Mouse (Mus musculus) G1E (cell line): ENCODE measurements around the gene Galnt17. TPM values are rescaled to one million over a fixed set of nuclear protein-coding genes. Genes with fewer than 3 reads are reported as not detected.

Source experiments
- ATAC-seq: 2 replicates; pipeline ENCODE4 v1.8.0; 2016; ENCODE audit warnings: mild to moderate bottlenecking; ENCODE audit not compliant: insufficient number of reproducible peaks, poor library complexity, low FRiP score, severe bottlenecking; ENCODE audit errors: extremely low read depth
- DNase-seq: peaks from one replicate; pipeline ENCODE4 v3.0.0; 2012; ENCODE audit warnings: low spot score
- H3K27me3 ChIP-seq: 2 replicates; pipeline ENCODE4 v1.6.1; 2012; ENCODE audit warnings: mild to moderate bottlenecking, low read length, inconsistent platforms; ENCODE audit not compliant: insufficient read depth
- H3K36me3 ChIP-seq: replicated peaks from 2 replicates; pipeline ENCODE3; 2012; ENCODE audit warnings: mild to moderate bottlenecking, inconsistent platforms
- H3K4me1 ChIP-seq: 2 replicates; pipeline ENCODE4 v1.6.1; 2012; ENCODE audit warnings: low read depth, low read length, inconsistent platforms, mixed read lengths; ENCODE audit not compliant: insufficient read depth
- H3K4me3 ChIP-seq: 2 replicates; pipeline ENCODE4 v1.5.1; 2012; ENCODE audit warnings: low read depth, mild to moderate bottlenecking, inconsistent platforms, low read length, moderate library complexity, mixed read lengths
- H3K9me3 ChIP-seq: replicated peaks from 2 replicates; pipeline ENCODE4 v1.6.1; 2012; ENCODE audit warnings: inconsistent platforms
- CTCF ChIP-seq: IDR thresholded peaks from 2 replicates; pipeline ENCODE4 v1.5.1; 2012; ENCODE audit warnings: low read depth, low read length, inconsistent platforms, mixed read lengths
- GATA1 ChIP-seq: IDR thresholded peaks from 2 replicates; pipeline ENCODE4 v1.6.1; 2012; ENCODE audit warnings: borderline replicate concordance, low read length, inconsistent platforms, mixed read lengths
- GATA2 ChIP-seq: IDR thresholded peaks from 2 replicates; pipeline ENCODE4 v1.6.1; 2012; ENCODE audit warnings: low read depth, low read length, inconsistent platforms, borderline replicate concordance
- POLR2AphosphoS5 ChIP-seq: IDR thresholded peaks from 2 replicates; pipeline ENCODE4 v1.6.1; 2012; ENCODE audit warnings: low read depth, low read length, inconsistent platforms; ENCODE audit not compliant: insufficient replicate concordance
- TAL1 ChIP-seq: conservative IDR thresholded peaks from 2 replicates; pipeline ENCODE4 v1.6.1; 2012; ENCODE audit warnings: low read depth, low read length, inconsistent platforms, mixed read lengths
- polyA plus RNA-seq: library from polyadenylated mRNA; stranded (reverse); fragments of >175 nt; gene quantifications from 2 replicates; pipeline ENCODE4 v1.2.3, GENCODE M21; 2012
- total RNA-seq, 2 experiments: library from RNA; stranded (forward) in 1 of 2; stranded (reverse) in 1 of 2; fragments of 200-1000 nt in 1 of 2; fragments of >200 nt in 1 of 2; fragmentation: Nextera tagmentation in 1 of 2; gene quantifications; 2 replicates each; pipeline ENCODE4 v1.2.3; 2014 to 2017

Gene Galnt17
- total and polyA plus RNA-seq, 3 experiments, result 0.22 TPM; not detected in 2

DNA sequence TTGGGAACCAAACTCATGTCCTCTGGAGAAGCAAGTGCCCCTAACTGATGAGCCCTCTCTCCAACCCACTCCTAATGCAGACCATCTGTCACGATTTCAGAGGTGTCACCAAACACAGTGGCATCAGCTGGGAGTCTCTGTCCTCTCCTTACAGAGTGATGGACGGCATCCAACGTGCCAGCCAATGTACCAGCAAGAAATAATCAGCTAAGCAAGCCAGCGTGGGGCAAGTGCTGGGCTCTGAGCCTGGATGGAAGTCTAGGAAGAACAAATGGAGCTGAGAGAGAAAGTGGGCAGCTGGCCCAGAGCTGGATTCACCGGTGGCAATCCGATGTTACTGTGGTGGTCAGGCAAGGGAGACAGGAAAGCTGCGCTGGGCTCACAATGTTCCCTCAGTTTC, 301.1 kb downstream of the Galnt17 start:
- no peak for TF ChIP-seq POLR2AphosphoS5
- TF ChIP-seq TAL1, result no peak
- no peak for TF ChIP-seq GATA2
- no peak for TF ChIP-seq CTCF
- TF ChIP-seq GATA1, result no peak
- no peaks in the 10 kb centered on the region for H3K27me3 ChIP-seq
- no peaks in the 10 kb centered on the region for H3K36me3 ChIP-seq
- H3K9me3 ChIP-seq, result peaks cover 62% of the 10 kb centered on the region
- ATAC-seq, result no peak
- no peak for DNase-seq
- H3K4me1 ChIP-seq, result no peaks in the 10 kb centered on the region
- no peak overlapping the region for H3K4me3 ChIP-seq

DNA sequence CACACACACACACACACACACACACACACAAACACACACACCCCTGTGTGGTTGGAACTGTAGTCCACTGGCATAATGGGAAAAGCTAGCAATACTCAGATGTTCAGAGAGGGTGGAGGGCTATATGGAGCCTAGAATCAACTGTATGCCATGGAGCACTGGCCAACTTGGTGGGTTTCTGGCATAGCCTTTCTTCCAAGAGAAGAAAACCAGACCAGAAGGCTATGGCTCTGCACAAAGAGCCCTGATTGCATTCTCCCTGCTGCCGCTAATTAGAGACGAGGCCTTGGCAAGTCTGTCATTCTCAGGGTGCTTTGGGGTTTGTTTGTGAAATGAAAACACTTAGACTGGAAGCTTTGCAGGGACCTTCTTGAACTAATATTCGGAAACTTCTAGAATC, 301.8 kb downstream of the Galnt17 start:
- ATAC-seq, result no peak

DNA sequence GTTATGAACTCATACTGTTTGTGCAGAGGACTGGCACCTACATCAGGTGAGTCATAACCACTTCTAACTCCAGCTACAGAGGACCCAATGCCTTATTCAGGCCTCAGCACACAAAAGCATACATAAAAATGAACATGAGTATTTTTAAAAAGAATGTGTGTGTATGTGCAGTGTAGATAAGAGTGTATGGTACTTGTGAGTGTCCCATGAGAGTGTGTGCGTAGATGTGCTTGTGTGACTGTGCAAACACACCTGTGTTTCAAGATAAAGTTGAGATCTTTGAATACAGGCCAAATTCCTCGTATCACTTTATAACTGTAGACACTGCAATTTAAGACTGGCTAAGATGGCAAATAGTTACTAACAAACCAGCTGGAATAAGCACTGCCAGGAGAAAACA, 307.7 kb downstream of the Galnt17 start:
- TF ChIP-seq TAL1, result no peak
- no peak for TF ChIP-seq CTCF
- TF ChIP-seq GATA1, result no peak
- TF ChIP-seq POLR2AphosphoS5, result no peak
- TF ChIP-seq GATA2, result no peak
- H3K36me3 ChIP-seq, result no peaks in the 10 kb centered on the region
- no peaks in the 10 kb centered on the region for H3K4me1 ChIP-seq
- no peak for ATAC-seq
- DNase-seq, result no peak
- no peaks in the 10 kb centered on the region for H3K27me3 ChIP-seq
- no peak overlapping the region for H3K4me3 ChIP-seq
- peaks cover 37% of the 10 kb centered on the region for H3K9me3 ChIP-seq

More for the DNA sequence above, 301.8 kb downstream of the Galnt17 start:
- H3K4me3 ChIP-seq, result no peak overlapping the region
- TF ChIP-seq GATA2, result no peak
- TF ChIP-seq POLR2AphosphoS5, result no peak
- TF ChIP-seq GATA1, result no peak
- no peak for TF ChIP-seq CTCF
- TF ChIP-seq TAL1, result no peak
- no peak for DNase-seq
- peaks cover 56% of the 10 kb centered on the region for H3K9me3 ChIP-seq
- H3K27me3 ChIP-seq, result no peaks in the 10 kb centered on the region
- H3K36me3 ChIP-seq, result no peaks in the 10 kb centered on the region
- H3K4me1 ChIP-seq, result no peaks in the 10 kb centered on the region

DNA sequence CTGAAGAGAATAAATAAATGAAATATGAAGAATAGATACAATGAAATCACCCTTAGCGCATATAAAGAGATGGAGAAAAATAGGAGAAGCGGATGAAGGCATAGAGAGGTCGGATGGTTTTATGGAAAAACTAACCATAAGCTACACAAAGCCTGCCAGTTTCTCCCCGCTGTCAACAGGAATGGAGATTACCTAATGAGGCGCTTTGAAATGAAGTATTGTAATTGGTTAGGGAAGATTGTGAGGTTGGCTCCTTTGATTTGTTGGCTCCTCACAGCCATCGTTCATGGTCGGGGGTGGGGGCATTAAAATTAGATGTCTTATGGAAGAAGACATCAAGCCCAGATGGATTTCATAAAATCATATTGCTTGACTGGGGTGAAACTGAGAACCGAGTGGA, 329.0 kb downstream of the Galnt17 start:
- Histone ChIP-seq H3K4me3 (no peak overlapping the region), H3K9me3 (peaks cover 27% of the 10 kb centered on the region), H3K4me1 (no peaks in the 10 kb centered on the region), H3K36me3 (no peaks in the 10 kb centered on the region), H3K27me3 (no peaks in the 10 kb centered on the region)
- DNase-seq, result no peak
- TF ChIP-seq CTCF (no peak), TAL1 (no peak), GATA1 (no peak), POLR2AphosphoS5 (no peak), GATA2 (no peak)
- no peak for ATAC-seq

DNA sequence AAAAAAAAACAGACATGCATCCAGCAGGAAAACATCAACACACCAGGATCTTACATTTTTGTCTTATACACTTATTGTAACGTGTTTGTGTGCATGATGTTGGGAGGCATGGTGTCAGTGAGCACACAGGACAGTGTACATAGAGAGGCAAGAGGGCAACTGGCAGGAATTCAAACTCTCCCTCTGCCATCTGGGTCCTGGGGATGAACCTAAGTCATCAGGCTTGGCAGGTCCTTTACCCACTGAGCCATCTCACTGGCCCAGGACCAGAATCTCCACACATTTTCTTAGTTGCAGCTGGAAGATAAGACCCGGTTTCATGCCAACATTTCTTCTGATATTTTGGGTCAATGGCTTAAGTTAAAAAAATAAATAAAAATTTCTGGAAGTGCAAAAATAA, 329.4 kb downstream of the Galnt17 start:
- H3K4me1 ChIP-seq, result no peaks in the 10 kb centered on the region
- peaks cover 28% of the 10 kb centered on the region for H3K9me3 ChIP-seq
- H3K4me3 ChIP-seq, result no peak overlapping the region
- no peaks in the 10 kb centered on the region for H3K27me3 ChIP-seq
- ATAC-seq, result no peak
- DNase-seq, result no peak
- no peaks in the 10 kb centered on the region for H3K36me3 ChIP-seq
- TF ChIP-seq POLR2AphosphoS5, result no peak
- TF ChIP-seq CTCF, result no peak
- no peak for TF ChIP-seq TAL1
- no peak for TF ChIP-seq GATA1
- TF ChIP-seq GATA2, result no peak

DNA sequence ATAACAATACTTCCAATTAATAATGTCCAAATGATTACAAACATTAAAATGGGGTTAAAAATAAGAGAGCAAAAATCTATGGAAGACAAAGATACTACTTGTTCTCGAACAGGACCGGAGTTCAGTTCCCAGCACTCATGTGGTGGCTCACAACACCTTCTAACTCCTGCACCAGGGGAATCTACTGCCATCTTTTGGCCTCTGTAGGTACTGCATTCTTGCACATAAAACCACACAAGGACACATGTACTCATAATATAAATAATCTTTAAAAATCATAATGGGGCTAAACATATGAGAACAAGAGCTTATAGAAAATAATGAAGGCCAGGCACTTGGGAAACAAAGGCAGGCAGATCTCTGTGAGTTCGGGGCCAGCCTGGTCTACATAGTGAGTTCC, 330.3 kb downstream of the Galnt17 start:
- peaks cover 33% of the 10 kb centered on the region for H3K9me3 ChIP-seq
- ATAC-seq, result no peak
- DNase-seq, result no peak

More for the DNA sequence above, 330.3 kb downstream of the Galnt17 start:
- H3K4me3 ChIP-seq, result no peak overlapping the region
- no peaks in the 10 kb centered on the region for H3K4me1 ChIP-seq
- no peaks in the 10 kb centered on the region for H3K27me3 ChIP-seq
- H3K36me3 ChIP-seq, result no peaks in the 10 kb centered on the region
- TF ChIP-seq TAL1, result no peak
- no peak for TF ChIP-seq GATA2
- TF ChIP-seq CTCF, result no peak
- TF ChIP-seq GATA1, result no peak
- no peak for TF ChIP-seq POLR2AphosphoS5
